Mouse (Mus musculus) adrenal gland, postnatal 10 days (tissue): Measurements from ENCODE around the gene Lhx6. TPM values are rescaled to one million over a fixed set of nuclear protein-coding genes. Genes with fewer than 3 reads are reported as not detected.

Experiments
- DNase-seq: peaks from one replicate; pipeline ENCODE4 v3.0.0; 2021; ENCODE audit warnings: mixed read lengths
- total RNA-seq, 2 experiments: library from RNA; stranded (reverse); gene quantifications; 2 replicates each; pipeline ENCODE4 v1.2.3; 2021

Gene Lhx6
- total RNA-seq, 2 experiments from 2014 or later = 5.8 to 8.1 TPM

DNA sequence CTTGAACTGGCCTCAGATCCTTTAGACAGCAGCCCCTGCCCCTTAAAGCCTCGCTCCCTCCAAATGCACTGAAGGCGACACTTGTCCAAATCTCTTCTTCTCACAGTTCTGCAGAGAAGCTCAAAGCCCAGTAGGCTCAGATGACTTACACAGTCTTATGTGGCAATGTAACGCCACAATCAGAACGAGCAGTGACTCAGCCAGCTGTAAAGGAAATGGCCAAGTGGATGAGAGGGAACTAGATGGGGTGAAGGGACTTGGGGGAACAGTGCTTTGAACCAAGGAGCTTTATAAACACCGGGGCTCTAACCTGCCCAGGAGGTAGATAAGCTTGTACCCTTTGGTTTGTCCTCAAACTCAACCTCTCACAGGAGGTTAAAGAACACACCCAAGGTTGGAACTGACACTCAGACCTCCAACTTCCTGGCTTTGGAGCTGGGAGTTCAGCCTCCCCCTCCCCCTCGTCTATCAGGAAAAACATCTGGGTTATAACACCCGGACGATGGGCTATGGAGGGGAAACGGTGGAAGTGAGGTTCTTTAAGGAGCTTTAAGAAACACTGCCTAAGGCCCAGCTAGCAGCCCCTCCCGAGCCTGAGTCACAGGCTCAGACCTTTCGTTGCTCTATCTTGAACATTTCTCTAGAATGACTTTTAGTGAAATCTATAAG lies 69.7 kb downstream of the Lhx6 start:
- peak; percentile 24 for DNase-seq

DNA sequence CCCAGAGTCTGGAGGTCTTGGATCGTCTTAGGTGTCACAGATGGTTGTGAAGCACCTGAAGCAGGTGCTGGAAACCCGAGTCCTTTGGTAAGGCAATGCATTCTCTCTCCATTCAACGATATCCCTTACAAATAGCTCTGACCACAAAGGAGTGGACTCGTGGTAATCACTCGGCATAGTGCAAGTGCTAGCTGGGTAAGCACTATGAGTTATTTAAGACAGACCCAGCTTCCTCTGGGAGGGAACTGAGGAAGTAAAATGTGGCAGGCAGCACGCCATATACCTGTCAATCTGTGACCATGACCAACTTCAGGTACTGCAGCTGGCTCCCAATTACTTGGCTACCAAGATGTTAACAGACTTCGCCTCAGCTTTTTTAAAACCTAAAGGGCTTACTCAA lies 70.3 kb downstream of the Lhx6 start:
- DNase-seq = no peak

DNA sequence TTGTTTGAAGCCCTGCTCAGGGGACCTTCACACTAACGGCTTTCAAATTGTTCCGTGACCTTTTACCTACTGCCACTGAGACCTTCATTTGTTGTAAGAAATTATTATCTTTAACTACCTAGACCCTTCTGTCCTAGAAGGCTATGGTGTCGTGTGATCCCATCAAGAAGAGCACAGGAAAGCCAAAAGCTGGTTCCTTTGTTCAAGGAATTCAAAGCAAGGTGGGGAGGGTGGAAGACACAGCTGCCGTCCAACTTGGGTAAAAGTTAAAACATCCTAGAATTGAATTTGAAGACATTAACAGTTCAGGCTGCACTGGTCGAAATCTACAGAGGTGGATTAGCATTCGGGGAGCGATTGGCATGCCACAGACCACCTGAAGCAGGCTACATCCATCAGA lies 71.2 kb downstream of the Lhx6 start:
- no peak for DNase-seq

DNA sequence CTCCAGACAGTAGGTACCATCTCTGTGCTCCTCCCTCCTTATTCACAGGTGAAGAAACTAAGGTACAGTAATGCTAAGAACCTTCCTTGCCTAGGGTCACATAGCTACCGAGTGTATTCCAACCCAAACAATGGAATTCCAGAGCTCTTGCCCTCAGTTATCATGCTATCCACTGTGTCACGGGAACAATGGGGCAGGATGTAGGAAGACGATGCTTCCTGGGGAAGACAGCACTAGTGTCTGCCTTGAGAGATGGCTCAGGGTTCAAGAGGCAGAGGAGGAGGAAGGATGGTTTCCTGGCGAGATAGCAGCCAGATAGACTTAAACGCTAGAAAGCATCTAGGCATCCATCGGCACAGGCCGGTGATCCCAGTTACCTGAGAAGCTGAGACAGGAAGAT lies 72.3 kb downstream of the Lhx6 start:
- DNase-seq = no peak

Other genes with a start within 250 kb of the Lhx6 start
- 1 to 10 TPM in 1 of 2 experiments, under 1 TPM in 1; 0.84 to 2.2 TPM for gene Ttll11, start 125.5 kb downstream of the Lhx6 start, total RNA-seq
- 100 to 1,000 TPM; 419 to 460 TPM for gene Ndufa8, start 56.0 kb downstream of the Lhx6 start, total RNA-seq
- gene Morn5, start 56.0 kb downstream of the Lhx6 start, total RNA-seq = not detected
- gene Mrrf, start 31.0 kb upstream of the Lhx6 start, total RNA-seq = 10 to 100 TPM; 21.4 to 25.7 TPM
- gene Rbm18, start 31.4 kb upstream of the Lhx6 start, total RNA-seq = 10 to 100 TPM; 27.1 to 27.6 TPM
- 10 to 100 TPM; 12.1 to 13.0 TPM for gene Ptgs1, start 125.0 kb upstream of the Lhx6 start, total RNA-seq